Mouse (Mus musculus) brain, embryonic 14.5 days (tissue): ENCODE results near the gene D930048N14Rik.

Source experiments
- CTCF ChIP-seq: fragments of 200-500 bp; IDR thresholded peaks from 2 replicates; pipeline ENCODE4 v1.5.1; 2012; ENCODE audit warnings: inconsistent platforms, mild to moderate bottlenecking, moderate library complexity, borderline replicate concordance; ENCODE audit not compliant: insufficient read depth, insufficient read length; ENCODE audit errors: extremely low read depth
- POLR2A ChIP-seq: fragments of 200-500 bp; IDR thresholded peaks from 2 replicates; pipeline ENCODE4 v1.6.1; 2012; ENCODE audit warnings: mild to moderate bottlenecking, inconsistent platforms, borderline replicate concordance; ENCODE audit not compliant: poor library complexity, insufficient read depth, insufficient read length, severe bottlenecking; ENCODE audit errors: extremely low read depth

DNA sequence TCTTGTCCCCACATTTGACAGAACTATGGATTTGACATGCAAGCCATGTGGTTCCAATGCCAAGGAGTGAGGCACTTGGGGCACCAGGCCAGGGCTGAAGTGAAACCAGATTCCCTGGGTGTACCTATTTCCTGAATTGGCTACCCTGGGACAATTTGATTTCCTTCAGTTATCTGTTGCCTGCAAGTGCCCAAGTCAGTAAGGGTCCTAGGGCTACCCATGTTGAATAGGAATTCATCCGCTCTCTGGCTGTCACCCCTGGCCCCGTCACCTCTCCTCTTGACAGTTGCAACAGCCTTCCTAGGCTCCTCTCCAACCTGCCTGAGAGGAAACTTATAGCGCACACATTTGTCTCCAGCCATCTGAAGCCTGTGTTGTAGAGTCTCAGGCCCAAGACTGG, 4.1 kb downstream of the D930048N14Rik start:
- no peak for TF ChIP-seq CTCF
- TF ChIP-seq POLR2A: no peak
